Mouse (Mus musculus) thymus, postnatal 0 days (tissue): ENCODE results near the gene Sik3. TPM values are rescaled to one million over a fixed set of nuclear protein-coding genes. Genes with fewer than 3 reads are reported as not detected.
"Not testable (repeated sequence)": the region's sequence is repeated elsewhere in the genome, so short reads cannot be mapped to it uniquely, and the experiment has no call there.

ENCODE experiments used
- DNase-seq: peaks from one replicate; pipeline ENCODE4 v3.0.0-alpha.2; 2015; ENCODE audit warnings: low spot score
- polyA plus RNA-seq: library from polyadenylated mRNA; unstranded; fragments of >200 nt; fragmentation: Nextera tagmentation; extraction: Ambion mirVana; gene quantifications from 2 replicates; pipeline ENCODE4 v1.2.1, GENCODE M21; 2015

Gene Sik3
- polyA plus RNA-seq, 1 experiment from 2014 or later: 9.4 TPM

GRCm38 (mm10) chr9:46053014-46053666 lies 40.5 kb downstream of the Sik3 start:
- no peak for DNase-seq

GRCm38 (mm10) chr9:46058065-46058464 lies 45.4 kb downstream of the Sik3 start:
- DNase-seq: peak; percentile 3

- DNase-seq: no peak
Measured at GRCm38 (mm10) chr9:46060249-46060648, 47.6 kb downstream of the Sik3 start.

GRCm38 (mm10) chr9:46061696-46062425 lies 49.2 kb downstream of the Sik3 start:
- no peak for DNase-seq

GRCm38 (mm10) chr9:46064331-46064730 lies 51.7 kb downstream of the Sik3 start:
- no peak for DNase-seq

GRCm38 (mm10) chr9:46066711-46067110 lies 54.1 kb downstream of the Sik3 start:
- no peak for DNase-seq

GRCm38 (mm10) chr9:46067691-46068090 lies 55.1 kb downstream of the Sik3 start:
- DNase-seq: no peak

GRCm38 (mm10) chr9:46069013-46069412 lies 56.4 kb downstream of the Sik3 start:
- DNase-seq: no peak

GRCm38 (mm10) chr9:46072101-46072835 lies 59.6 kb downstream of the Sik3 start:
- DNase-seq: peak; percentile 7

- DNase-seq: no peak
Measured at GRCm38 (mm10) chr9:46073443-46073842, 60.8 kb downstream of the Sik3 start.

GRCm38 (mm10) chr9:46075578-46075977 lies 63.0 kb downstream of the Sik3 start:
- DNase-seq: no peak

GRCm38 (mm10) chr9:46082381-46082821 lies 69.8 kb downstream of the Sik3 start:
- DNase-seq: no peak

- DNase-seq: no peak
Measured at GRCm38 (mm10) chr9:46083490-46083893, 70.9 kb downstream of the Sik3 start.

- no peak for DNase-seq
Measured at GRCm38 (mm10) chr9:46085898-46086297, 73.3 kb downstream of the Sik3 start.

- DNase-seq: no peak
Measured at GRCm38 (mm10) chr9:46086826-46087225, 74.2 kb downstream of the Sik3 start.

- no peak for DNase-seq
Measured at GRCm38 (mm10) chr9:46087461-46087860, 74.8 kb downstream of the Sik3 start.

- no peak for DNase-seq
Measured at GRCm38 (mm10) chr9:46088722-46089121, 76.1 kb downstream of the Sik3 start.

GRCm38 (mm10) chr9:46090066-46090465 lies 77.4 kb downstream of the Sik3 start:
- no peak for DNase-seq

- not testable (repeated sequence) for DNase-seq
Measured at GRCm38 (mm10) chr9:46091157-46091556, 78.5 kb downstream of the Sik3 start.

GRCm38 (mm10) chr9:46092633-46093032 lies 80.0 kb downstream of the Sik3 start:
- DNase-seq: peak; percentile 12

GRCm38 (mm10) chr9:46098360-46098985 lies 85.9 kb downstream of the Sik3 start:
- no peak for DNase-seq

GRCm38 (mm10) chr9:46099107-46099506 lies 86.5 kb downstream of the Sik3 start:
- no peak for DNase-seq
